Comparison of ENCODE assay signal across 8 mouse cellular contexts in the genomic region with DNA sequence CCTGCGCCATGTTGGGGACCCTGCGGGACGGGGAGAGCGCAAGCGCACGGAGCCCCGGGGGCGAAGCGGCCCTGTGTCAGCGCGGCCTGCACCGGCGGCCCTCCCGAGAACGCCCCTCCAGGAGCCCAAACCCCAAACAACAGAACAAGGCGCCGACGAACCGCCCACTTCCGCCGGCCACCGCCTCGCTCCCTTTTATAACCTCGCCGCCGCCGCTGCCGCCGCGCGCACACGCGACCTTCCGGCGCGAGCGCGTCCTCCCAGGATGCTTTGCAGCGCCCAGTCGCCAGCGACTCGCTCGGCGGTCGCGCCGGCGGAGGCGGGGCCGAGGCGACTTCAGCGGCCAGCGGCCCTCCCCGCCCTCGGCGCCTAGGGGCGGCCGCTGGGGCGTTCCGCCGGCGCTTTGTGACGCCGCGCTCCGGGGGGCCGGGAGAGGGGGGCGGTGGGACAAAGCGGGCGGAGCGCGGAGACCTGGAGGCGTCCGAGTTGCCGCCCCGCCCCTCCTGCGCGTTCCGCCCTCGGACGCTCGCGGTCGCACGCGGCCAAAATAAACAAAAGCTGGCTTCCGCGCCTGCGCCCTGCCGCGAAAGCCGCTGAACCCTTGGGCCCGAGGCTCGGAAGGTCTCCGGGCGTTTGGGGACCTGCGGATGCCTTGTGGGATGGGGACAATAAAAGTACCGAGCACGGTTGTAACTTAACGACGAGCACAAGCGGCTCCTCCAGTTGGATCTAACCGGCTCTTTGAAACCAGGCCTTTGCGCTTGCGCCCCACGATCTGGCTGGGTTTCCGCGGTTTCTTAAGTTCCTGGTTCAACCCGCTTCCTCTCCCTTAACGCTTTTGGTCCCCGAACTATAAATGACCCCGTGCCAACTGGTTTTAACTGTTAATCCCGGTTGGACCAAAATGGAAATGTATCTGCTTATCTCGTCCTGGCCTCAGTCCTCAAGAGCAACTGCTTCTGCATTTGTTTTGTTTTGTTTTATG. TPM values are rescaled to one million over a fixed set of nuclear protein-coding genes. Genes with fewer than 3 reads are reported as not detected.
DNase-seq lines count a peak whose midpoint lies in the region; ATAC-seq lines count a peak whose summit lies in the region.

A gene (minus strand): TSS at position 172 of the 985 bp plus-strand sequence.

- H3K36me3 ChIP-seq in hindbrain, embryonic 14.5 days (replicated peaks; ENCODE audit: control insufficient read depth, insufficient read depth) = peaks cover 16% of the 10 kb centered on the region

- under 1% methylated on average over 112 of the region's 114 CpGs for WGBS in hindbrain, embryonic 14.5 days

- H3K9ac ChIP-seq in hindbrain, embryonic 14.5 days = peak within 1 kb of the TSS; percentile 80

- H3K4me3 ChIP-seq in hindbrain, embryonic 14.5 days (replicated peaks; ENCODE audit: low read length) = peak within 1 kb of the TSS; percentile 84

- no peaks in the 10 kb centered on the region for H3K27me3 ChIP-seq in hindbrain, embryonic 14.5 days (ENCODE audit: control insufficient read depth, insufficient read depth, low read length)

- DNase-seq in R1 (ENCODE audit: low read depth, low spot score) = peak; percentile 94
- DNase-seq in cerebellum, postnatal 25 days = peak; percentile 96 to 97
- peak; percentile 84 for DNase-seq in frontal cortex, postnatal 25 days (ENCODE audit: low spot score in 2 of 2)
- DNase-seq in hindbrain, embryonic 14.5 days (ENCODE audit: low spot score) = peak; percentile 94
- DNase-seq in layer of hippocampus, postnatal 36 days = peak; percentile 93 to 94
- DNase-seq in lung, postnatal 36 days = peak; percentile 95
- peak; percentile 98 for DNase-seq in retina, postnatal 1 day
- peak; percentile 92 to 93 for DNase-seq in urinary bladder, adult 18-20 months (ENCODE audit: low spot score in 2 of 2)

- H3K27ac ChIP-seq in hindbrain, embryonic 14.5 days = peak within 1 kb of the TSS; percentile 94

- peak within 1 kb of the TSS; percentile 81 for H3K4me2 ChIP-seq in hindbrain, embryonic 14.5 days (replicated peaks)

- H3K9me3 ChIP-seq in hindbrain, embryonic 14.5 days (ENCODE audit: control insufficient read depth, low read length) = no peaks in the 10 kb centered on the region

- peaks cover 13% of the 10 kb centered on the region for H3K4me1 ChIP-seq in hindbrain, embryonic 14.5 days (replicated peaks; ENCODE audit: control insufficient read depth, insufficient read depth, low read length)

- peak; percentile 94 for ATAC-seq in hindbrain, embryonic 14.5 days (ENCODE audit: low FRiP score)

RNA-seq across cellular contexts. Expression of the gene that starts here (rescaled TPM):
- 32.0 and 34.6 TPM in 2 replicates for polyA plus RNA-seq in hindbrain, embryonic 14.5 days (2014; fragmentation: Nextera tagmentation; extraction: Ambion mirVana)
- 10 to 100 TPM; 16.6 to 17.3 TPM for total RNA-seq in layer of hippocampus, postnatal 36 days (2021)

Comparison
In these comparisons a context has a peak if more than half of its experiments do, and no peak if none do; other contexts are left out.
1. Peak in every context shown above with its lines: DNase-seq, ATAC-seq, H3K4me3 ChIP-seq and H3K27ac ChIP-seq.